Mouse (Mus musculus) forebrain, embryonic 11.5 days (tissue): ENCODE measurements at regions not wholly inside any gene's neighbourhood (a gene's known extent, or its start where the extent isn't known, plus 50 kb on each side); places are given as distances from the start of the nearest gene placed in this dataset.

Source experiments
- ATAC-seq: fragments of 200-750 bp; cut with Nextera tagmentation; replicated peaks from 2 replicates; pipeline ENCODE4 v1.8.0; 2017; ENCODE audit warnings: moderate TSS enrichment; ENCODE audit not compliant: low FRiP score
- DNase-seq: peaks from one replicate; pipeline ENCODE4 v3.0.0-alpha.2; 2017; ENCODE audit warnings: low spot score
- H3K27ac ChIP-seq: fragments of 300-500 bp; sonication (generic); 2 replicates; pipeline ENCODE4 v1.5.1; 2014; ENCODE audit warnings: low read depth, low read length
- H3K27me3 ChIP-seq: fragments of 300-500 bp; sonication (generic); 2 replicates; pipeline ENCODE4 v1.6.1; 2014; ENCODE audit warnings: mild to moderate bottlenecking, low read length, mixed read lengths; ENCODE audit not compliant: control insufficient read depth, insufficient read depth
- H3K36me3 ChIP-seq: fragments of 300-500 bp; sonication (generic); 2 replicates; pipeline ENCODE4 v1.6.1; 2014; ENCODE audit warnings: mild to moderate bottlenecking, low read length, moderate library complexity, mixed read lengths; ENCODE audit not compliant: control insufficient read depth, insufficient read depth
- H3K4me1 ChIP-seq: fragments of 300-500 bp; sonication (generic); replicated peaks from 2 replicates; pipeline ENCODE4 v1.6.1; 2014; ENCODE audit warnings: low read length, mixed read lengths; ENCODE audit not compliant: control insufficient read depth, insufficient read depth
- H3K4me2 ChIP-seq: fragments of 300-500 bp; sonication (generic); 2 replicates; pipeline ENCODE4 v1.6.1; 2014; ENCODE audit warnings: low read depth, mild to moderate bottlenecking, low read length, moderate library complexity, mixed read lengths; ENCODE audit not compliant: severe bottlenecking
- H3K4me3 ChIP-seq: fragments of 300-500 bp; sonication (generic); 2 replicates; pipeline ENCODE4 v1.5.1; 2014; ENCODE audit warnings: low read depth, low read length
- H3K9ac ChIP-seq: fragments of 300-500 bp; sonication (generic); 2 replicates; pipeline ENCODE4 v1.6.1; 2014; ENCODE audit warnings: low read length
- H3K9me3 ChIP-seq: fragments of 300-500 bp; sonication (generic); 2 replicates; pipeline ENCODE4 v1.6.1; 2016; ENCODE audit warnings: low read length, mixed read lengths; ENCODE audit not compliant: control insufficient read depth
- WGBS: fragments of 180-500 bp; shearing (Covaris S2); extraction: QIAGEN DNeasy Blood & Tissue Kit; methylation state at CpG from one replicate; pipeline ENCODE4 v1.1.7; 2014; 5-methylcytosine and 5-hydroxymethylcytosine counted together

- no peaks in the 10 kb centered on the region for H3K9me3 ChIP-seq
- 18% methylated on average over 4 of the region's 4 CpGs for WGBS
- H3K4me1 ChIP-seq: no peaks in the 10 kb centered on the region
- H3K27ac ChIP-seq: no peak overlapping the region
- H3K4me3 ChIP-seq: no peak overlapping the region
- H3K27me3 ChIP-seq: no peaks in the 10 kb centered on the region
- ATAC-seq (no peak), DNase-seq (no peak)
- no peak overlapping the region for H3K9ac ChIP-seq
- H3K4me2 ChIP-seq: no peak overlapping the region
- no peaks in the 10 kb centered on the region for H3K36me3 ChIP-seq
Measured at GRCm38 (mm10) chr16:93533205-93533604, 70.7 kb downstream of the Setd4 start.

GRCm38 (mm10) chr16:93531937-93532336 is 71.9 kb downstream of the Setd4 start:
- no peaks in the 10 kb centered on the region for H3K9me3 ChIP-seq
- no peak overlapping the region for H3K27ac ChIP-seq
- no peaks in the 10 kb centered on the region for H3K36me3 ChIP-seq
- no peaks in the 10 kb centered on the region for H3K27me3 ChIP-seq
- H3K9ac ChIP-seq: no peak overlapping the region
- no peaks in the 10 kb centered on the region for H3K4me1 ChIP-seq
- ATAC-seq (no peak), DNase-seq (peak; percentile 35)
- H3K4me3 ChIP-seq: no peak overlapping the region
- WGBS: 81% methylated on average over 8 of the region's 8 CpGs
- no peak overlapping the region for H3K4me2 ChIP-seq

DNA sequence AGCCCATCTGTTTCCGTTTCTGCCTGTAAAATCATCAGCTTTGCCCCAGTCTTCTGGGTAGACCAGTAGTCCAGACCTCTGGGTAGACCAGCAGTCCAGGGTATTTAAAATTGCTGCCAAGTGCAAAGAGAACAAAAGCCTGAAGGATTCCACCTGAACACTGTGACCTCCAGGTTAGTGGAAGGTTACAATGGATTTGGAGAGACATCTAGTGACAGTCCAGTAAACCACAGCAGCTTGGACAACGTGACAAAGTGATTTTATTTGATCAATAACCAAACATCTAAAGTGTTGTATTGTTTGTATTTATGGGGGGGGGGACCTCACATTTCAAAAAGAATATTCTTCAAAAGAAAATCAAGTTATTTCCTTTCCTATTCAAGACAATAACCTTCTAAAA is 81.4 kb downstream of the Setd4 start:
- Histone ChIP-seq H3K9me3 (no peaks in the 10 kb centered on the region), H3K4me2 (no peak overlapping the region), H3K36me3 (no peaks in the 10 kb centered on the region), H3K27me3 (no peaks in the 10 kb centered on the region), H3K27ac (no peak overlapping the region), H3K9ac (no peak overlapping the region), H3K4me3 (no peak overlapping the region), H3K4me1 (no peaks in the 10 kb centered on the region)
- DNase-seq (no peak), ATAC-seq (no peak)
- 77% methylated on average over 2 of the region's 2 CpGs for WGBS

DNA sequence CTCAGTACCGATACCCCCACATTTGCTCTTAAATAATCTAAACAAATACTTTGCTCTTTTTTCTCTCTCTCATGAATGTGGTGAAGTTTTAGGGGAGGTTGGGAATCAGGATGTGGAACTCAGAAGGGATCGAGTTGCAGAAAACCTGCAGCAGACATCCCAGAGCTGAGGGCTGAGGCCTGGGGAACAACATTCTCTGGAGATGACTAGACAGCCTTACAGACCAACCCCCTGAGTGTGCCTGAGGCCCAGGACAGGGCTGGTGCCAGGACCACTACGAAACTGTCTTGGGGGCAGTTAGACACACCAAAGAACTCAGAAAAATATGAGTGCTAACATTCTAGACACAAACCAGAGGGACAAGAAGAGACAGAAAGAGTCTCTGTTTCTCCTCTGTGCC is 83.4 kb downstream of the Setd4 start:
- H3K4me1 ChIP-seq: no peaks in the 10 kb centered on the region
- H3K9ac ChIP-seq: no peak overlapping the region
- no peaks in the 10 kb centered on the region for H3K9me3 ChIP-seq
- no peak for DNase-seq
- no peak for ATAC-seq
- H3K4me3 ChIP-seq: no peak overlapping the region
- H3K27me3 ChIP-seq: no peaks in the 10 kb centered on the region
- WGBS: 89% methylated on average over 3 of the region's 3 CpGs
- no peak overlapping the region for H3K4me2 ChIP-seq
- H3K27ac ChIP-seq: no peak overlapping the region
- no peaks in the 10 kb centered on the region for H3K36me3 ChIP-seq

DNA sequence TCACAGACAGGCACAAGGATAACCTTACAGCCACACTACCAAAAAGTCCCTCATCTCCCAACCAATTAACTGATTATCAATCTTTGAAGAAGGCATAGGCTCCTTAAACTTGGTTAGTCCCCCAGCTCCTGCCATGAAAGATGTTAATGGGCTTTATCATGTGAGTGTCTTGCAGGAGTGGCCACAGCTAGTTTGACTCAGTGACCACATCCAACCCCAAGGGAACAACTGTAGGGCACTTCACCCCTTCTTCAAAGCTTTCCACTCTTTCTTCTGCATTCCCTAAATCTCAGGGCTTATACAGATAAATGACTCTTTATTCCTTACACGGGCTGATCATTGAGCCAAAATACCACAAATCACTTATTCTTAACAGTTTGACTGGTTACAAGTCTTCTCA is 85.2 kb downstream of the Setd4 start:
- Histone ChIP-seq H3K4me1 (no peaks in the 10 kb centered on the region), H3K4me2 (no peak overlapping the region), H3K36me3 (no peaks in the 10 kb centered on the region), H3K4me3 (no peak overlapping the region), H3K27me3 (no peaks in the 10 kb centered on the region), H3K9me3 (no peaks in the 10 kb centered on the region), H3K27ac (no peak overlapping the region), H3K9ac (no peak overlapping the region)
- DNase-seq: no peak
- WGBS: 83% methylated on average over 1 of the region's 1 CpGs
- ATAC-seq: no peak

GRCm38 (mm10) chr16:93516793-93517192 is 87.1 kb downstream of the Setd4 start:
- Histone ChIP-seq H3K27ac (no peak overlapping the region), H3K36me3 (no peaks in the 10 kb centered on the region), H3K4me1 (no peaks in the 10 kb centered on the region), H3K4me2 (no peak overlapping the region), H3K4me3 (no peak overlapping the region), H3K27me3 (no peaks in the 10 kb centered on the region), H3K9ac (no peak overlapping the region), H3K9me3 (no peaks in the 10 kb centered on the region)
- ATAC-seq (no peak), DNase-seq (no peak)
- 89% methylated on average over 5 of the region's 5 CpGs for WGBS

DNA sequence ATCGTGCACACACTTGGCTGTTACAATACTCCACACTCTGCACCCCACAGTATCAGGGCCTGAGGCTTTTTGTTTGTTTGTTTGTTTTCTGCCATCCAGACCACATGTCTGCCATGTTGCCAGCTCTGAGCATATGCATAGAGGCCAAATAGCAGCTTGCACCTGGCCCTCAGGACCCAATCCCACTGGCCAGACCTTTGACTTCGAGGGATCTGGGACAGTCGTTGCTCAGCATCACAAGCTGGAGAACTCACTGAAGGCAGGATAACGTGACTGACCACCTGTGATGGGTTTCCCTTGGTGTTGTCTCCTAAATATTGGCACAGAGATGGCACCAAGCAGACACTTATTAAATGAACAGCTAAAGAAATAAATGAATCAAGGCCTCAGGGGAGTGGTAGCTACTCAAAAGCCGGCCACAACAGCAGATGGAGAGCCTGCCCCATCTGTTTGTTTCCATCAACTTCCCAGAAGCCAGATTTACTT is 88.4 kb downstream of the Setd4 start:
- no peak overlapping the region for H3K4me3 ChIP-seq
- no peaks in the 10 kb centered on the region for H3K36me3 ChIP-seq
- ATAC-seq: no peak
- no peak overlapping the region for H3K9ac ChIP-seq
- no peak for DNase-seq
- H3K27ac ChIP-seq: no peak overlapping the region
- no peaks in the 10 kb centered on the region for H3K4me1 ChIP-seq
- no peaks in the 10 kb centered on the region for H3K27me3 ChIP-seq
- WGBS: 81% methylated on average over 5 of the region's 5 CpGs
- H3K4me2 ChIP-seq: no peak overlapping the region
- H3K9me3 ChIP-seq: no peaks in the 10 kb centered on the region

GRCm38 (mm10) chr16:93513616-93514041 is 90.2 kb downstream of the Setd4 start:
- ATAC-seq (no peak), DNase-seq (no peak)
- 89% methylated on average over 5 of the region's 5 CpGs for WGBS
- H3K4me3 ChIP-seq: no peak overlapping the region
- H3K27ac ChIP-seq: no peak overlapping the region
- H3K9ac ChIP-seq: no peak overlapping the region
- no peaks in the 10 kb centered on the region for H3K9me3 ChIP-seq
- H3K4me2 ChIP-seq: no peak overlapping the region
- no peaks in the 10 kb centered on the region for H3K4me1 ChIP-seq
- H3K27me3 ChIP-seq: no peaks in the 10 kb centered on the region
- no peaks in the 10 kb centered on the region for H3K36me3 ChIP-seq

- no peak overlapping the region for H3K9ac ChIP-seq
- 80% methylated on average over 4 of the region's 4 CpGs for WGBS
- H3K4me2 ChIP-seq: no peak overlapping the region
- DNase-seq: no peak
- ATAC-seq: no peak
- no peak overlapping the region for H3K4me3 ChIP-seq
- no peaks in the 10 kb centered on the region for H3K9me3 ChIP-seq
- H3K36me3 ChIP-seq: no peaks in the 10 kb centered on the region
- H3K27me3 ChIP-seq: no peaks in the 10 kb centered on the region
- no peaks in the 10 kb centered on the region for H3K4me1 ChIP-seq
- H3K27ac ChIP-seq: no peak overlapping the region
Measured at GRCm38 (mm10) chr16:93511988-93512387, 91.9 kb downstream of the Setd4 start.
